Mouse (Mus musculus) kidney, postnatal 10 days (tissue): ENCODE measurements around the gene Kcng4.

Experiments used
- DNase-seq: peaks from one replicate; pipeline ENCODE4 v3.0.0; 2021; ENCODE audit warnings: mixed read lengths

The Kcng4 gene

GRCm38 (mm10) chr8:119606224-119606623 lies 29.3 kb downstream of the Kcng4 start:
- no peak for DNase-seq

GRCm38 (mm10) chr8:119604996-119605395 lies 30.5 kb downstream of the Kcng4 start, which contains the start of gene Taf1c:
Gene Taf1c, minus strand, starts transcription at chr8:119605222.
- peak; percentile 96 for DNase-seq

- no peak for DNase-seq
Observed at GRCm38 (mm10) chr8:119604398-119604803, 31.1 kb downstream of the Kcng4 start.

GRCm38 (mm10) chr8:119603771-119604170 lies 31.7 kb downstream of the Kcng4 start:
- no peak for DNase-seq

- no peak for DNase-seq
Observed at GRCm38 (mm10) chr8:119591456-119591855, 44.0 kb downstream of the Kcng4 start.

GRCm38 (mm10) chr8:119590348-119590747 lies 45.1 kb downstream of the Kcng4 start:
- no peak for DNase-seq

GRCm38 (mm10) chr8:119588844-119589243 lies 46.6 kb downstream of the Kcng4 start:
- no peak for DNase-seq

GRCm38 (mm10) chr8:119588321-119588720 lies 47.2 kb downstream of the Kcng4 start:
- DNase-seq = no peak

GRCm38 (mm10) chr8:119585901-119586300 lies 49.6 kb downstream of the Kcng4 start:
- no peak for DNase-seq

GRCm38 (mm10) chr8:119580441-119581161 lies 54.9 kb downstream of the Kcng4 start:
- no peak for DNase-seq

GRCm38 (mm10) chr8:119579096-119579495 lies 56.4 kb downstream of the Kcng4 start:
- DNase-seq = no peak

- DNase-seq = no peak
Observed at GRCm38 (mm10) chr8:119575366-119575726, 60.1 kb downstream of the Kcng4 start.

- peak; percentile 98 for DNase-seq
Observed at GRCm38 (mm10) chr8:119574437-119575365, 60.8 kb downstream of the Kcng4 start, which contains the start of the genes Hsdl1 and Dnaaf1. Gene Hsdl1, minus strand, starts transcription at chr8:119575183. Gene Dnaaf1, plus strand, starts transcription at chr8:119575235.
